Mouse (Mus musculus) lung, postnatal 10 days (tissue): ENCODE results near the gene Ttbk1.
A peak's percentile ranks its signal among the peaks of the same experiment; 100 is the strongest.
"Not testable (repeated sequence)": the region's sequence is repeated elsewhere in the genome, so short reads cannot be mapped to it uniquely, and the experiment has no call there.

ENCODE experiments used
- DNase-seq: peaks from one replicate; pipeline ENCODE4 v3.0.0; 2021

The Ttbk1 gene

DNA sequence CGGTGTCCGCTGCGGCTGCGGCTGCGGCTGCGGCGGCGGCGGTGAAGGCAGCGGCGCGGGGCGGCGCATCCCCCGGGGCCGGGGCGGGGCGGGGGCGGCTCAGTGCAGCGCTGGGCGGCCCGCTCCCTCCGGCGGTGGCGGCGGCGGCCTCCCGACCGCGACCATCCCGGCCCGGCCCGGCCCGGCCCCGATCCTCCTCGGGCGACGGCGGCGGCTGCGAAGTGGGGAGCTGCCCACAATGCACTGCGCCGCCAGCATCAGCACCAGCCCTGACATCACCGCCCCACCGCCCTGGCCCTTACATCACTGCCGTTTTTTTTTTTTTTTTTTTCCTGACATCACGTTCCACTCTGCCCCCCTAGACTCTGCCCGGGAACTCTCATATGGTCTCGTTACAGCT, at the start of gene Ttbk1:
TSS of gene Ttbk1 (minus strand) at position 245 of the 400 bp plus-strand sequence.
- no peak for DNase-seq

DNA sequence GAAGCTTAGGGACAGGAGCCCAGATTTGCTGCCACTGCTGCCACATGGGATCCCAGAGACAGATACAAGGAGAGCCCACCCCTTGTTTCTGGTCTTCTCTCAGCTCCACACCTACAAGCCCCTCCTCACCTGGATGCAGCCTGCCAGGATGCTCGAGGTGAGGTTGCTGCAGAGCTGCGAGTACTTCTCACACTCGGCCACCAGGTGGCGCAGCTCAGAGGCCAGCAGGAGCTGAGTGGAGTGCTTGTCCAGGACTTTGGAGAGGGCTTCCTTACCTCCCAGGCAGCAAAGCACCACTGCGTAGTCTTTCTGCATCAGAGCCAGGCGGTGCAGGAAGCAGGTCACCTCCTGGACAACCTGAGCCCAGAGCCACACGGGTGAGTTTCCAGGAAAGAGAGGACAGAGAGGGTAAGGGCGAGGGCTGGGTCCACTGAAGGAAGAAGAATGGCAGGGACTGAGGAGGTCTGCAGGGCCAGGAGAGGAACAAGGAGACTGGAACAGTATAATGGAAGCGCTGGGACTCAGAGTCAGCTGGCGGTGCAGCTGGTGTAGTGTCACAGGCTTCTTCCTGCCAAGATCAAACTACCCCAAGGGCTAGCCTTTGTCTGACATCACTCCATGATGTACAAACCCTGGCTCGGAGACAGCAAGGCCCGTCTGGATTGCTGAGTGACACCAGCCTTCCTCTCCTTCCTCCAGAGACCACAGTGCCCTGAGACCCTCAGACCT, 38.3 kb upstream of the Ttbk1 start:
- peak; percentile 84 for DNase-seq

DNA sequence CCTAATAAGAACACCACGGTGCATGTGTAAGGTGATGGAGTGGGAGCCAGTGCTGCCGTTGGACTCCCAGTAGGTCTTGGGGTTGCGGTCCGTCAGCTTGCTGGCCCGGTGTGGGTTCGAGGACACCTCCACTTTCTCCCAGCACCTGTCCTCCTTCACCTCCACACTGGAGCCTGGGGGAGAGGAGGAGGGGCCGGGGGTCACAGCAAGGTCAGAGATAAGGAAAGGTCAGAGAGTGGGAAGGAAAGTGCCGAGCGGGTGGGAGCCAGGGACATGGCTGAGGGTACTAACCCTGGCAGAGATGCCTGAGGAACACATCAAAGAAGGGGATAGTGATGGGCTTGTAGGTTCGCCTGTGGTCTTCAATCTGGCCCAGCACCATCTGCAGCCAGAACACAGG, 37.6 kb upstream of the Ttbk1 start:
- DNase-seq = no peak

DNA sequence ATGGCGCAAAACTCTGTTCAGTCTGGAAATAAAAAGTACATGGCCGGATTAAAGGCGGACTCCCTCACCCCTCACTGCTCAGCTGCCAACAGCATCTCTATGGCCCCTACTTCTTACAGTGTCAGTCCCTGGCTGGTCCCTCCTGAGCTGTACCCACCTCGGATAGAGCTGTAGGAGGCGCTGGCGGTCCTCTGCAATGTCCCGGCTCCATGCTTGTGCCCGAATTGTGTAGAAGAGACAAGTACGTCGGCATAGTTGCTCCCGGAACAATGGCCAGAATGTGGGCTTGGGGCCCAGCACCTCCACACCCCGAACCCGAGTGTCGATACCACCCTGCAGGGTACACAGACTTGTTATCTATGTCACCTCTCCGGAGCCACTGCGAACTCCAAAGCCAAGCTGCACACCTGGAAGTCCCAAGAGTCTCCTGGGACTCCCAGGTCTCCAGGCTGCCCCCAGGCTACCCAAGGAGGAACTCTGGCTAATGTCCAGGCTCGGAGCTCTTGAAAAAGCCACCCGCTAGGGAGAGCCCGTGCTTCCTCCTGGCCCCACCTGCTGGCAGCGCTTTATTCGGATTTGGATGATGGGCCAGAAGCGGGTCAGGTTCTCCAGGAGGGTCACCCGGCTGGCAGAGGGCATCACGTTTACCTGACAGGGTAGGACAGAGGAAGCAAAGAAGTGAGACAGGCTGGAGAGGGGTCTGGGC, 34.6 kb upstream of the Ttbk1 start:
- peak; percentile 34 for DNase-seq

DNA sequence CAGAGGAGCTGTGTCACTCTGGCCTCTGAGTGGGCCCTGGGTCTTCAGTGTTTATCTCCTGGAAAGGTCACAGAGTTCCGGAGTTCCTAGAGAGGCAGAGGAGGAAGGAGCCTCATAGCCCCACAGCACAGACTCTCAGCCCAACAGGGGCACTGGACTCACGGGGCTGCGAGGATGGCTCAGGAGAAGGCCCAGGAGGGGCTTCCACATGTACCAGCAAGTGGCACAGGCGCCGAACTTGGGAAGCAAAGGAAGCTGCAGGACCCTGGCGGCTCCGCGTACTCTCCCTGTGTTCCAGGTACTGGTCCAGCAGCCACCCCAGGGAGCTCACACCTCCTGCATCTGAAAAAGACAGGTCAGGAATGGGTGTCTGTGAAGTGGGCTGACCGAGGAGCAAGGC, 33.7 kb upstream of the Ttbk1 start:
- DNase-seq = no peak

DNA sequence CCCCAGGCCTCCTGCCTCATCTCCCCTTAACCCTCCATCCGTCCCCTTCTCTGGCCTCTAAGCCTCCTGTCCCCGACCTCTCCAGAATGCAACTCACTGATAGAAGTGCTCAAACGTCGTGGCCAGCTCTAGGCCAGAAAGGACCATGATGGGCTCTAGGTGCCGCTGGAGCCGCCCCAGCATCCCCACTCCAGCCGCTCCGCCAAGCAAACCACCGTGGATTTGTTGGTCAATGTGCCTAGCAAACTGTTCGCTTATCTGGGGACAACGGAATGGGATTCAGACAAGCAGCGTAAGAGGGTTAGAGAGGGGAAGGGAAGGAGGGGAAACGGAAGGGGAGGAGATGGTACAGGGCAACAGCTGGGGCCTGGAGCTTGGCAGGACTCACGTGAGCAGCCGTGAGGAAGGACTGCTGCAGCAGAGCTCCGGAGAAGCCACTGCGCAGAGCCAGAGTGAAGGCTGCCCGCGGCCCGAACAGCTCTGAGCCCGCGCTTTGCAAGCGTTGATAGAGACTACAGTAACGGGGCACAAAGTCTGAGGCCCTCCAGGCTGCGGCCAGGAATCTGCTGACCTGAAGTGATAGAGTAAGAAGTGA, 33.0 kb upstream of the Ttbk1 start:
- DNase-seq = no peak

DNA sequence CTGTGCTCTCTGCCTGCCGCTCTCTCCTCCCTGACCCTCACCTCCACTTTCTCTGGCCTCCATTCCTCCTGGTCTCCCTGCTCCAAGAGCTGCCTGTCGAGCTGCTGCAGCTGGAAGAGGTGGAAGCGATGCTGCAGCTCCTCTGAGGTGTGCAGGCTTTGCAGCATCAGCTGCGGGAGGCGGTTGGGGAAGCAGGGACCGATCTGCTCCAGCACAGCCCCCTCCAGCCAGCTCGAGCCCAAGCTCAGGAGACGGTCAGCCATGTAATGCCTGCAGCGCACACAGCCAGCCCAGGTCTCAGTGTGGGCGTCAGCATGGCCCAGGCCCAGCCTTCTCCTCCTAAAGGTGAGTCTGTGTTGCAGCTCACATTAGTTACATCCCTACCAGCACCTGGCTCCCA, 32.5 kb upstream of the Ttbk1 start:
- no peak for DNase-seq

DNA sequence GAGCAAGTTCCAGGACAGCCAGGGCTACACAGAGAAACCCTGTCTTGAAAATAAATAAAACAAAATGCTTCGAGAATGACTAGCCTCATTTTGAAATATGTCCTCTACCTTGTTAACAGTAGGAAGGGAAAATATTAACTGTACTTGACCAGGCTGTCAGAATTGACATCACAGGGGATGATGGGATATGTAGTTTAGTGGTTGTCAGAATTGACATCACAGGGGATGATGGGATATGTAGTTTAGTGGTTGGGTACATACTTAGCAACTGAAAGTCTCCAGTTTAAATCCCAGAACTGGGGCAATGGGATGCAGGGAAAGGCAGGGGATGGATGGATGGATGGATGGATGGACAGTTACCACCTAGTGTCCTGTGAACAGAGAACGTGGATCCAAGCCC, 25.9 kb upstream of the Ttbk1 start:
- no peak for DNase-seq

DNA sequence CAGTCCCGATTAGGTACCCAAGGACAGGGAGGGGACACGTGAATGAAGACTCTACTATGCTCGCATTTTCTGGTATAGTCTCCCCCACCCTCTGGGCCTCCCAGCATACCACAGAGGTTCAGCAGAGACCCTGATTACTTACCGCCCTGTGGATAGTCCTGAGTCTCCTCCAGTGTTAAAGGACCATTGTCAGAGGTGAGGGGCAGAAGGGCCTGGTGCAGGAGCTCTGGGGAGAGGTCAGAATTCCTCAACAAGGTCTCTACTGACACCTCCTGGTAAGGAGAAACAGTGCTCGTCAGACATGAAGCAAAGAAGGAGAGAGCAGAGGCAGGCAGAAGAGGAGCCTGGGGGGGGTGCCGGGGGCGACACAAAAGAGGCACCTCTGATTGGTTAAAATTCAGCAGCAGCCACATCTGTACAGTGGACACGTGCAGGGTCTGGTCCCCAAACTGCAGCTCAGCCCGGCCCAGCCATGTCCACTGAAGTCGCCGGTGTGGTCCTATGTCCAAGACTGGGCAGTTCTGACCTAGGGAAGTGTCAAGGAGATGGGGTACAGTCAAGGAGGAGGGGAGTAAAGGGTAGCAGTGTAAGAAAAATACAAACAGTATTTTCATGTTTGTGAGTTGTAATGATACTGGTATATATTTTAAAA, 23.7 kb upstream of the Ttbk1 start:
- DNase-seq = peak; percentile 44

DNA sequence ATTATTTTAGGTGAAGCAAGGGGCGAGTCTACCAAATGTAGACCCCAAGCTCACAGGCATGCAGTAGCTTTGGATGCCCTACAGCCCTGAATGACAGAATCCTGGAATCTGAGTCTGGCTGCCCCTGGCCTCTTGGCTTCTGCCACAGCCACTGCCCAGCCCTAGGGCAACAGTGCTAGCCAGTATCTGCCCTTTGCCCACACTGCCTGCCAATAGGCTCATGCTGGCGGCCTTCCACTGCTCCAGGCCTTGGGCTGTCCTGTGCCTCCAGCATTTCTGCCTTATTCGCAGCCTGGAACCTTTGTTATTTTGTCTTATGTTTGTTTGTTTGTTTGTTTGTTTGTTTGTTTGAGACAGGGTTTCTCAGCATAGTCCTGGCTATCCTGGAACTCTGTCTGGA, 18.1 kb upstream of the Ttbk1 start:
- DNase-seq = no peak

DNA sequence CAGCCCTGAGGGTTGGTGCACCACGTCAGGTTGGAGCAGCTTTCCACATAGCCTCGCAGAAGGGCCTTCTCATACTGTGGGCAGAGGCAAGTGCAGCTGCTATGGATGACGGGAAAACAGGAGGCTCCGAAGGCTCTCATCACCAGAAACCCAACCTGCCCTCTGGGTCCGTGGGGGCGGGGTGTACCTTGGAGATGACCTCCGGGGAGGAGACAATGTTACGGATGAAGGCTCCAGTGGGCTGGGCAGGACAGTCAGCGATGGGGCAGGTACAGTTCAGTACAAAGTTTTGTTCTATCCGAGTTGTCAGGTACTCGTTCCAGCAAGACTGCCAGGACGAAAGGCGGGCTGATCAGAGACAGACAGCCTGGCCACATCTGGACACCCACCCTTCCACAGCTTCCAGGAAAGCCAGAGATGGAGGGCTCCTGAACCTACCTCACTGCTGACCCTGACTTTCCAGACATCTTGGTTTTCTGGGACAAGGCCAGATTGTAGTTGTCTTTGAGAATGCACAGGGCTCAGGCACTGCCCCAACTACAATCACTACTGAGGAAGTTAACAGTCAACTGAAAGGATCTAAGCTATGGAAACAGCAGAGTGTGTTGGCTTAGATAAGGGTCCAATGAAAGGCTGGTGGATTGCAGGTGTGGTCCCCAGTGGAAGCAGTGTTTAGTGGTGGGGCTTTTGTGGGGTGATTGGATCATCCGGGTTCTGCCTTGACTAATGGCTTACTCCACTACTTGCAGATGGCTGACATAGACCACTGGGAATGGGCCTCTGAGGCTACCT, 16.6 kb upstream of the Ttbk1 start:
- DNase-seq = no peak

DNA sequence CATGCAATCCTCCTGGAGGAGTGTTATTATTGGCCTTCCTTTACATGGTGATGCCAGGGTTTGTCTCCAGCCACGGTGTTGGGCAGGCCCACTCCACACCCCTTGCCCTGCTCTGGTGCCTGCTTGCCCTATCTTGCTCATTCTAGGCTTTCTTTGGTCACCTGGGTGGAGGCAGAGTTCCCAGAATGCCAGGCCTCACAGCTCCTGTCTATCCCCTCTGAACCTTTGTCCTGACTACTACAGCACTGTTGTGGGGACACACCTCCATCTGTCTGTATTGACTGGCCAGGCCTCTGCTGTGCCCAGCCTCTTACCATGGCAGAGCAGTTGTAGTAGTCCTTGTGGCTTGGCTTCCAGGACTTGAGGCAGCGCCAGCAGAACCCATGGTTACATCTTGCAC, 15.3 kb upstream of the Ttbk1 start:
- no peak for DNase-seq

DNA sequence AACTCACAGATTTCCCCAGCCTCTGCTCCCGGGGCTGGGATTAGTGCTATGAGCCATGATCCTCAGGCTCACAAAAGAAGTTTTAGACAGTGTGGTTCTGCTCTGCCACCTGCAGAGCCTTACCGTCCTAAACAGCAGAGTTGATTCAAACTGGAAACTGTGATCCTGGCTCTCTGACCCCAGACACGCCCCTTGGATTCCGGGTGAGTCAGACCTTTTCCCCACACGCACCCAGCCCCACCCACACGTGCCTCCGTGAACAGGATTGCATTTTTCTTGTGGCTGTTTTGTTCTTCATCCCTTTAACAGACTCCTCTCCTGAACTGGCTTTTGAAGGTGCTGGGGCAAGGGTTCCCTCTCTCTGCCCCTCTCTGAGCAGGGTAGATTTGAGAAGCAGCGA, 10.5 kb upstream of the Ttbk1 start:
- DNase-seq = no peak

DNA sequence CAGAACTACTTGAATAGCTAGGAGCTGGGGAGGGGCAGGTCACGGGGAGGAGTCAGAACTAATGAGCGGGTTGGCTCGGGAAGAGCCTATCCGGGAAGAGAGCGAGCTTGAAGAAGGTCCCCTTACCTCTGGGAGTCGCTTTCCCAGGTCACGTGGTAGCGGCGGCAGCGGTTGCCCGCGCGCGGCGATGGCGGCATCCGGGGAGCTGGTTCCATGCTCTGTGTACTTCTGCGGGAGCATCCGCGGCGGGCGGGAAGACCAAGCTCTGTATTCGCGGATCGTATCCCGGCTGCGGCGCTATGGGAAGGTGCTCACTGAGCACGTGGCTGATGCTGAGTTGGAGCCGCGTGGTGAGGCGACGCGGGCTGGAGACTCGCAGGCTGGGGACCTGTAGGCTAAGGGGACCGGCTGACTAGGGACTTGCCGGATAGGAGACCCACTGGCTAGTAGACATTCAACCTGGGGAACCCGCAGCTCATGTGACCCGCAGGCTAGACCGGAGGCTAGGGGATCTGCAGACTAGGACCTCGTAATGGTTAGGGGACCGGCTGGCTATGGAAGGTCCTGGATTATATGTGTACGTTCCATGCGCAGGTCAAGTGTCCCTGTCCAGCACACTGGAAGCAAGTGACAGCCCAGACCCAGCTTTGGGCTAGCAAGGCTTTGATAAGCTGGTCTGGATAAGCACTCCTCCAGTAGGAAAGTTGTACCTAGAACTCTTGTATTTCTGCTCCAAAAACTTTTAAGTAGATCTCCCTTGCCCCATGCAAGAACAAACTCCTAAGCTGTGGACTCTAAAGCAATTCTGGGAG, 9.4 kb upstream of the Ttbk1 start, which contains the start of gene Dnph1:
TSS of gene Dnph1 (plus strand) at position 89 of the 812 bp plus-strand sequence.
- DNase-seq = peak; percentile 83

DNA sequence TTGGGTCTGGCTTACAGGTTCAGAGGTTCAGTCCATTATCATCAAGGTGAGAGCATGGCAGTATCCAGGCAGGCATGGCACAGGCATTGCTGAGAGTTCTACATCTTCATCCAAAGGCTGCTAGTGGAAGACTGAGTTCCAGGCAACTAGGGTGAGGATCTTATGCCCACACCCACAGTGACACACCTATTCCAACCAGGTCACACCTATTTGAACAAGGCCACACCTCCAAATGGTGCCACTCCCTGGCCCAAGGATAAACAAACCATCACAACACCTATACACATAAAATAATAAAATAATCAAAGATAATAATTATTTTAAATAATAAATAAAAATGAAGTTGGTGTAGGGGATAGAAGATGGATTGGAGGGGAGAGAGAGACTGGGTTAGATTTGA, 8.6 kb upstream of the Ttbk1 start:
- DNase-seq = not testable (repeated sequence)

DNA sequence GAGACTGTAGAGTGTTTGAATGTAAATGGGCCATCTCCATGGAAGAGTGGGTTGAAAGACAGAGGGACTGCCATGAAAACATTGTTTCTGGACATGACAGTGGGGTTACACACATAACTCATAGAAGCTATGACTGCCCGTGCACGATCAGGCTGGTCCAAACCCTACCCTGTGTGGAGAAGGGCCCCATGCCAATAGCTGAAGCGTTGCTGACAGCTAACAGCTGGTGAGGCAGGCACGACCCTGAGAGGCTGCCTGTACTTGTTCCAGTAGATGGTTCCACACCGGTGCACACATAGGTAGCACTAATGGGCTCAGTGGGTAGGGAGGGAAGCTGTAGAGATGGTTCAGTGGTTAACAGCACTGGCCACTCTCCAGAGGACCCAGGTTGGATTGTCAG, 8.0 kb upstream of the Ttbk1 start:
- peak; percentile 63 for DNase-seq

DNA sequence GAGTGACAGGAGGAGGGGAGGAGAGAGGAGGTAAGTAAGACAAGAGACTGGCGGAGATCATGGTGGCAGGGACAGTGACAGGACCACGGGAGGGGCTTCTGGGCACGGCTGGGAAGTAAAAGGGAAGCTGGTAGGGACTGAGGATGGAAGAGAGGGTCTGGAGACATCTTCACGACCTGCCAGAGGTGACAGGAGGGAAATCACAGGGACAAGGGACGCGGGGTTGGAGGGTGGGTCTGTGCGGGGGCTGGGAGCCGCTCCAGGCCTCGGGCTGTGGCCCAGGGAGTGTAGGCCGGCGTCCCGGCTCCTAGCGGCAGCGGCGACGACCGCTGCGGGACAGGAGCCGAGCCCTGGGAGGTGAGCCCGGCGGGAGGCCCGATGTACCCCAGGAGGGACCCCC, 480 bp downstream of the Ttbk1 start:
- no peak for DNase-seq

DNA sequence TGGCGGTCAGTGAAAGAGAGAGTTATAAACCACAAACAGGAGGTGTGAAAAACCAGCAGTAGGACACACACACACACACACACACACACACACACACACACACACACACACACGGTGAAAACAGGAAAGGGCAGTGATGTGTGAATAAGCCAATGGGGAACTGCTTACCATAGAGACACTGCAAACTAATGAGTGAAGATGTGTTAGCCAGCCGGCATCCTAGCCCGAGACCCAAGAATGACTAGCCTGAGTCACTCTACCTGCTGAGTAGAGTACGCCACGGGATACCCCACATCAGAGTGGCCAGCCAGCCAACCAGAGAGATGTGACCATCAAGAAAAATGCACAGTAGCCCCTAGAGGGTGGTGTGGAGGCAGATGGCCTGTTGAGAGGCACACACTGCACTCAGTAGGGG, 3.0 kb downstream of the Ttbk1 start:
- DNase-seq = no peak

DNA sequence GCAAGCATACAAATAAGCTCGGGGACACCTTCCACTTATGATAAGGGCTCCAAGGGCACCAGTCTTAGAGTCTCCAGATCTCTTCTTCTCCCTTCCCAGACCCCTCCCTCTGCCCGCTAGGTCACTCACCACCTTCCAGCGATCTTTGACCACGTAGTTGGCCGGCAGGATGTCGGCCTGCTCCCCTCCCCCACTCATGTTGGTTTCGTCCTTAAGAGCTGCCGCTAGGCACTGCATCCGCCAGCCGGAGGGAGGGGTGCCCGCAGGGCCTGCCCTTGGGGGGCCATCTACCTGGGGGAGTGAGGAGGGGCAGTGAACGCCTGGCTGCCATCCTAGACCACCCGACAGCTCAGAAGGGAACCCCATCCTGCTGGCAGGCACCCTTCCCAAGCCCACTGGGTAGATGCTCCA, 3.4 kb downstream of the Ttbk1 start:
- DNase-seq = peak; percentile 27

DNA sequence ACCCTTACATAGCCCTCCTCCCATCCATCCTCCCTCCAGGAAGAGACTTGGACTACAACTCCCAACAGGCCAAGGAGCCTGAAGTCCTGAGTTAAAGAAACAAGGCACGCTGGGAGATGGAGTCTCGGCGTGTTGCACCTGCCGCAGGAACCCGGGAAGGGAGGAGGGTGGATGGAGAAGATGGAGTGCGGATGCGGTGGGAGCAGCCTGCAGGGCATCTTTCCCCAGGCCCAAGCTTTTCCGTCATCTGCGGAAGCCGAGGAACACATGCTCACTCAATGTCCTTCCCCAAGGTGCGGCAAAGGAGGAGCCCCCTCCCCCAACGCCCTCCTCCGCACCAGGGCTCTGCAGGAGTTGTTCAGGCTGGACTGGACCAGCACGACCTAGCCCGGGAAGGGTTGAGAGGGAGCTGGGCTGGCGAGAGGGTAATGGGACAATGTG, 3.9 kb downstream of the Ttbk1 start:
- peak; percentile 30 for DNase-seq

DNA sequence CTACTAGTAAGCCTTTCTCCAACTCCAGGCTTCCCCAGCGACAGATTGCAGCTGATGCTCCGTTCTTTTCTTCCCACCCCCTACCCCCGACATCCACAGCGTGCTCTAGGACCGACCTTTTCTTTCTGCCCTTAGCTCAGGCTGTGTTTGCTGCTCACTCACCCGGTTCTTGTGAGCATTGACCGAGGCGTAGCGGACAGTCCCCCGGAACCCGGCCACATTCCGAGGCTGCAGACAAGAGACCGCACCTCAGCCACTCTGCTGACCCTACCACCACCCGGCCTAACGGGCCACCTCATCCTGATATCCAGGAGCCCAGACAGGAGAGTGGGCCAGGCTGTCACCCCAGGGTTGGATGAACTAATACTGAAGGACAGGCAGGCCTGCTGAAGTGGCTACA, 10.2 kb downstream of the Ttbk1 start:
- no peak for DNase-seq

DNA sequence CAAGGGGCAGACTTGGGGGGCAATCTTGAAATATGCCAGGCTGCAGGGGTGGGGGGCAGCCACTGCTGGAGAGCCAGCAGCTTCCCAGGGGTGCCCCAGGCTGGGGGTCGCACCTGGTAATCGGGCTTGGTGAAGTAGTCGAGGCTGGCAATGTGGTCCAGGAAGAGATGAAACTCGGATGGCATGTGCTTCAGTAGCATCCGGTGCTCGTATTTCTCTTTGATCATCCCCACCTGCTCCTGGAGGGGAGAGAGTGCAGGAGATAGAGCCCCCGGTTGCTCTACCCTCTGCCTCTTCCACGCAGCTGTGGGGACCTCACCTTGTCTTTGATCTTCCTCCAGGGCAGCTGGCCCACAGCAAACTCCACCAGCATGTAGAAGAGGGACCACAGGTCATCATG, 10.9 kb downstream of the Ttbk1 start:
- DNase-seq = no peak
